Mouse (Mus musculus): ENCODE data around the gene Igf2bp1. TPM values are rescaled to one million over a fixed set of nuclear protein-coding genes. Genes with fewer than 3 reads are reported as not detected.

Igf2bp1 gene
- total and polyA plus RNA-seq, 3 experiments, result 49.1 to 113 (median 52.6) TPM

GRCm38 (mm10) chr11:96033264-96033663, 27.5 kb upstream of the Igf2bp1 start:
- Histone ChIP-seq H3K4me1 (ENCODE audit: insufficient read depth, low read depth, low read length) (peaks cover 33% of the 10 kb centered on the region), H3K36me3 (replicated peaks) (peaks cover 21% of the 10 kb centered on the region), H3K4me3 (ENCODE audit: low read depth, low read length) (no peak overlapping the region), H3K9me3 (replicated peaks) (no peaks in the 10 kb centered on the region), H3K27me3 (ENCODE audit: insufficient read depth, low read length) (peaks cover 17% of the 10 kb centered on the region)
- TF ChIP-seq TAL1 (conservative IDR thresholded peaks at IDR 0.05; ENCODE audit: low read depth, low read length) (no peak), POLR2AphosphoS5 (IDR thresholded peaks at IDR 0.05; ENCODE audit: insufficient replicate concordance, low read depth, low read length) (no peak), GATA1 (IDR thresholded peaks at IDR 0.05; ENCODE audit: borderline replicate concordance, low read length) (no peak), GATA2 (IDR thresholded peaks at IDR 0.05; ENCODE audit: borderline replicate concordance, low read depth, low read length) (no peak), CTCF (IDR thresholded peaks at IDR 0.05; ENCODE audit: low read depth, low read length) (0 out of 2 replicates have a peak, but pooled peaks have one; percentile 9)
- no peak for DNase-seq (ENCODE audit: low spot score)
- no peak for ATAC-seq (ENCODE audit: extremely low read depth, insufficient number of reproducible peaks, low FRiP score, poor library complexity, severe bottlenecking)

- H3K4me1 ChIP-seq (ENCODE audit: insufficient read depth, low read depth, low read length), result peaks cover 26% of the 10 kb centered on the region
- no peak for ATAC-seq (ENCODE audit: extremely low read depth, insufficient number of reproducible peaks, low FRiP score, poor library complexity, severe bottlenecking)
- H3K4me3 ChIP-seq (ENCODE audit: low read depth, low read length), result no peak overlapping the region
- no peak for DNase-seq (ENCODE audit: low spot score)
- no peak for TF ChIP-seq TAL1 (conservative IDR thresholded peaks at IDR 0.05; ENCODE audit: low read depth, low read length)
- no peak for TF ChIP-seq GATA2 (IDR thresholded peaks at IDR 0.05; ENCODE audit: borderline replicate concordance, low read depth, low read length)
- TF ChIP-seq CTCF (IDR thresholded peaks at IDR 0.05; ENCODE audit: low read depth, low read length), result no peak
- TF ChIP-seq GATA1 (IDR thresholded peaks at IDR 0.05; ENCODE audit: borderline replicate concordance, low read length), result no peak
- no peak for TF ChIP-seq POLR2AphosphoS5 (IDR thresholded peaks at IDR 0.05; ENCODE audit: insufficient replicate concordance, low read depth, low read length)
- no peaks in the 10 kb centered on the region for H3K9me3 ChIP-seq (replicated peaks)
- peaks cover 8% of the 10 kb centered on the region for H3K36me3 ChIP-seq (replicated peaks)
- peaks cover 21% of the 10 kb centered on the region for H3K27me3 ChIP-seq (ENCODE audit: insufficient read depth, low read length)
Observed at GRCm38 (mm10) chr11:96031701-96032100, 26.0 kb upstream of the Igf2bp1 start.

- no peak overlapping the region for H3K4me3 ChIP-seq (ENCODE audit: low read depth, low read length)
- H3K4me1 ChIP-seq (ENCODE audit: insufficient read depth, low read depth, low read length), result peaks cover 20% of the 10 kb centered on the region
- H3K9me3 ChIP-seq (replicated peaks), result no peaks in the 10 kb centered on the region
- DNase-seq (ENCODE audit: low spot score), result no peak
- peaks cover 26% of the 10 kb centered on the region for H3K27me3 ChIP-seq (ENCODE audit: insufficient read depth, low read length)
- peaks cover 2% of the 10 kb centered on the region for H3K36me3 ChIP-seq (replicated peaks)
- no peak for ATAC-seq (ENCODE audit: extremely low read depth, insufficient number of reproducible peaks, low FRiP score, poor library complexity, severe bottlenecking)
- TF ChIP-seq TAL1 (conservative IDR thresholded peaks at IDR 0.05; ENCODE audit: low read depth, low read length) (no peak), CTCF (IDR thresholded peaks at IDR 0.05; ENCODE audit: low read depth, low read length) (no peak), POLR2AphosphoS5 (IDR thresholded peaks at IDR 0.05; ENCODE audit: insufficient replicate concordance, low read depth, low read length) (no peak)
Observed at GRCm38 (mm10) chr11:96030571-96030970, 24.8 kb upstream of the Igf2bp1 start.

- Histone ChIP-seq H3K9me3 (replicated peaks) (no peaks in the 10 kb centered on the region), H3K4me1 (ENCODE audit: insufficient read depth, low read depth, low read length) (peaks cover 17% of the 10 kb centered on the region), H3K4me3 (ENCODE audit: low read depth, low read length) (no peak overlapping the region), H3K36me3 (replicated peaks) (peaks cover 2% of the 10 kb centered on the region), H3K27me3 (ENCODE audit: insufficient read depth, low read length) (peaks cover 26% of the 10 kb centered on the region)
- ATAC-seq (ENCODE audit: extremely low read depth, insufficient number of reproducible peaks, low FRiP score, poor library complexity, severe bottlenecking) (no peak), DNase-seq (ENCODE audit: low spot score) (no peak)
- TF ChIP-seq GATA2 (IDR thresholded peaks at IDR 0.05; ENCODE audit: borderline replicate concordance, low read depth, low read length) (no peak), CTCF (IDR thresholded peaks at IDR 0.05; ENCODE audit: low read depth, low read length) (no peak), POLR2AphosphoS5 (IDR thresholded peaks at IDR 0.05; ENCODE audit: insufficient replicate concordance, low read depth, low read length) (no peak), GATA1 (IDR thresholded peaks at IDR 0.05; ENCODE audit: borderline replicate concordance, low read length) (no peak), TAL1 (conservative IDR thresholded peaks at IDR 0.05; ENCODE audit: low read depth, low read length) (no peak)
Observed at GRCm38 (mm10) chr11:96028130-96028529, 22.4 kb upstream of the Igf2bp1 start.

- Histone ChIP-seq H3K4me1 (ENCODE audit: insufficient read depth, low read depth, low read length) (peaks cover 32% of the 10 kb centered on the region), H3K9me3 (replicated peaks) (no peaks in the 10 kb centered on the region), H3K36me3 (replicated peaks) (no peaks in the 10 kb centered on the region), H3K27me3 (ENCODE audit: insufficient read depth, low read length) (peaks cover 19% of the 10 kb centered on the region), H3K4me3 (ENCODE audit: low read depth, low read length) (no peak overlapping the region)
- no peak for TF ChIP-seq CTCF (IDR thresholded peaks at IDR 0.05; ENCODE audit: low read depth, low read length)
- TF ChIP-seq GATA1 (IDR thresholded peaks at IDR 0.05; ENCODE audit: borderline replicate concordance, low read length), result no peak
- TF ChIP-seq POLR2AphosphoS5 (IDR thresholded peaks at IDR 0.05; ENCODE audit: insufficient replicate concordance, low read depth, low read length), result no peak
- no peak for TF ChIP-seq TAL1 (conservative IDR thresholded peaks at IDR 0.05; ENCODE audit: low read depth, low read length)
- no peak for TF ChIP-seq GATA2 (IDR thresholded peaks at IDR 0.05; ENCODE audit: borderline replicate concordance, low read depth, low read length)
- ATAC-seq (ENCODE audit: extremely low read depth, insufficient number of reproducible peaks, low FRiP score, poor library complexity, severe bottlenecking) (no peak), DNase-seq (ENCODE audit: low spot score) (no peak)
Observed at GRCm38 (mm10) chr11:96020622-96021021, 14.9 kb upstream of the Igf2bp1 start.

GRCm38 (mm10) chr11:96017941-96018351, 12.2 kb upstream of the Igf2bp1 start:
- no peaks in the 10 kb centered on the region for H3K36me3 ChIP-seq (replicated peaks)
- DNase-seq (ENCODE audit: low spot score) (no peak), ATAC-seq (ENCODE audit: extremely low read depth, insufficient number of reproducible peaks, low FRiP score, poor library complexity, severe bottlenecking) (no peak)
- H3K9me3 ChIP-seq (replicated peaks), result no peaks in the 10 kb centered on the region
- peaks cover 19% of the 10 kb centered on the region for H3K27me3 ChIP-seq (ENCODE audit: insufficient read depth, low read length)
- H3K4me1 ChIP-seq (ENCODE audit: insufficient read depth, low read depth, low read length), result peaks cover 25% of the 10 kb centered on the region
- no peak for TF ChIP-seq TAL1 (conservative IDR thresholded peaks at IDR 0.05; ENCODE audit: low read depth, low read length)
- no peak for TF ChIP-seq POLR2AphosphoS5 (IDR thresholded peaks at IDR 0.05; ENCODE audit: insufficient replicate concordance, low read depth, low read length)
- TF ChIP-seq GATA1 (IDR thresholded peaks at IDR 0.05; ENCODE audit: borderline replicate concordance, low read length), result no peak
- no peak for TF ChIP-seq CTCF (IDR thresholded peaks at IDR 0.05; ENCODE audit: low read depth, low read length)
- no peak for TF ChIP-seq GATA2 (IDR thresholded peaks at IDR 0.05; ENCODE audit: borderline replicate concordance, low read depth, low read length)
- H3K4me3 ChIP-seq (ENCODE audit: low read depth, low read length), result no peak overlapping the region
